Mouse (Mus musculus) forebrain, embryonic 15.5 days (tissue): ENCODE measurements around the gene Plk3. TPM values are rescaled to one million over a fixed set of nuclear protein-coding genes. Genes with fewer than 3 reads are reported as not detected.
A peak's percentile ranks its signal among the peaks of the same experiment; 100 is the strongest.

Experiments used
- ATAC-seq: fragments of 200-750 bp; cut with Nextera tagmentation; replicated peaks from 2 replicates; pipeline ENCODE4 v1.8.0; 2017; ENCODE audit warnings: mild to moderate bottlenecking, moderate TSS enrichment, moderate library complexity
- H3K27ac ChIP-seq: fragments of 300-500 bp; sonication (generic); replicated peaks from 2 replicates; pipeline ENCODE4 v1.5.1; 2015; ENCODE audit warnings: mild to moderate bottlenecking, inconsistent platforms
- H3K27me3 ChIP-seq: fragments of 300-500 bp; sonication (generic); 2 replicates; pipeline ENCODE4 v1.6.1; 2015; ENCODE audit warnings: inconsistent platforms
- H3K36me3 ChIP-seq: fragments of 300-500 bp; sonication (generic); 2 replicates; pipeline ENCODE4 v1.6.1; 2015; ENCODE audit warnings: mild to moderate bottlenecking, inconsistent platforms
- H3K4me1 ChIP-seq: fragments of 300-500 bp; sonication (generic); 2 replicates; pipeline ENCODE4 v1.6.1; 2015; ENCODE audit warnings: inconsistent platforms
- H3K4me2 ChIP-seq: fragments of 300-500 bp; sonication (generic); replicated peaks from 2 replicates; pipeline ENCODE4 v1.6.1; 2015; ENCODE audit warnings: mild to moderate bottlenecking, inconsistent platforms
- H3K4me3 ChIP-seq: fragments of 300-500 bp; sonication (generic); 2 replicates; pipeline ENCODE4 v1.5.1; 2015; ENCODE audit warnings: mild to moderate bottlenecking, inconsistent platforms
- H3K9ac ChIP-seq: fragments of 300-500 bp; sonication (generic); replicated peaks from 2 replicates; pipeline ENCODE4 v1.6.1; 2015; ENCODE audit warnings: mild to moderate bottlenecking, inconsistent platforms
- H3K9me3 ChIP-seq: fragments of 300-500 bp; sonication (generic); 2 replicates; pipeline ENCODE4 v1.6.1; 2016; ENCODE audit warnings: inconsistent platforms
- WGBS: fragments of 180-500 bp; shearing (Covaris S2); methylation state at CpG from one replicate; pipeline ENCODE4 v1.1.7; 2015; ENCODE audit warnings: mixed read lengths; 5-methylcytosine and 5-hydroxymethylcytosine counted together
- microRNA-seq: library from miRNA; unstranded; fragments of <30 nt; microRNA quantifications from one replicate; pipeline ENCODE4, GENCODE M21; 2016
- polyA plus RNA-seq: library from polyadenylated mRNA; unstranded; fragments of >200 nt; fragmentation: Nextera tagmentation; extraction: Ambion mirVana; gene quantifications from 2 replicates; pipeline ENCODE4 v1.2.1, GENCODE M21; 2015

Plk3 gene
- polyA plus RNA-seq, 1 experiment from 2014 or later = 8.8 TPM

GRCm38 (mm10) chr4:117095551-117096452, 38.0 kb downstream of the Plk3 start, which contains the start of gene Ptch2:
Ptch2 (plus strand) TSS chr4:117096075.
- peak within 1 kb of the TSS; percentile 65 for H3K4me3 ChIP-seq
- peaks cover 27% of the 10 kb centered on the region for H3K4me1 ChIP-seq
- peak within 1 kb of the TSS; percentile 87 for H3K4me2 ChIP-seq
- peak within 1 kb of the TSS; percentile 67 for H3K9ac ChIP-seq
- H3K27ac ChIP-seq = peak within 1 kb of the TSS; percentile 41
- no peaks in the 10 kb centered on the region for H3K36me3 ChIP-seq
- WGBS = under 1% methylated on average over 48 of the region's 50 CpGs
- H3K27me3 ChIP-seq = peaks cover 3% of the 10 kb centered on the region; the same call in 1 of the 2 replicates
- no peaks in the 10 kb centered on the region for H3K9me3 ChIP-seq
- ATAC-seq = peak; percentile 79

- Histone ChIP-seq H3K36me3 (no peaks in the 10 kb centered on the region), H3K9ac (no peak overlapping the region), H3K4me1 (peaks cover 27% of the 10 kb centered on the region), H3K9me3 (no peaks in the 10 kb centered on the region), H3K4me2 (no peak overlapping the region), H3K27me3 (peaks cover 3% of the 10 kb centered on the region; the same call in 1 of the 2 replicates), H3K4me3 (no peak overlapping the region), H3K27ac (no peak overlapping the region)
- ATAC-seq = no peak
- WGBS = 81% methylated on average over 3 of the region's 3 CpGs
Observed at GRCm38 (mm10) chr4:117094626-117095361, 39.0 kb downstream of the Plk3 start.

DNA sequence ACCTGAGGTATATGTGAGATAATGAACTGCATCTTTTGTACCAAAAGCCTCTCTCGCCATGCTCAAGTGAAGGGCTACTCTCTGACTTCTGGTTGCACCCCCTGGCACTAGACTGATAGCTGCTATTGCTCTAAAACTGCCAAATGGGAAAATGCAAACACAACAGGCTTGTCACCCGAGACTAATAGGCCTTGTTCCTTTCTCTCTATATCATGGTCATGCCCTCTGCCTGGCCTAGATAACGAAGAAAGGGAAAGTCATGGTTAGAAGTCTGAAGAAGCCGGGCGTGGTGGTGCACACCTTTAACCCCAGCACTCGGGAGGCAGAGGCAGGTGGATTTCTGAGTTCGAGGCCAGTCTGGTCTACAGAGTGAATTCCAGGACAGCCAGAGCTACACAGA, 43.2 kb downstream of the Plk3 start:
- 83% methylated on average over 7 of the region's 7 CpGs for WGBS
- no peak overlapping the region for H3K4me3 ChIP-seq
- no peak overlapping the region for H3K9ac ChIP-seq
- H3K4me1 ChIP-seq = peaks cover 3% of the 10 kb centered on the region
- peaks cover 8% of the 10 kb centered on the region; the same call in 1 of the 2 replicates for H3K36me3 ChIP-seq
- no peak overlapping the region for H3K27ac ChIP-seq
- H3K4me2 ChIP-seq = no peak overlapping the region
- no peak for ATAC-seq
- 0 out of 2 replicates have a peak, but pooled peaks cover 3% of the 10 kb centered on the region for H3K27me3 ChIP-seq
- H3K9me3 ChIP-seq = no peaks in the 10 kb centered on the region

GRCm38 (mm10) chr4:117087948-117088640, 45.7 kb downstream of the Plk3 start:
- H3K4me2 ChIP-seq = no peak overlapping the region
- H3K4me1 ChIP-seq = no peaks in the 10 kb centered on the region
- no peaks in the 10 kb centered on the region for H3K9me3 ChIP-seq
- H3K27ac ChIP-seq = no peak overlapping the region
- WGBS = 80% methylated on average over 7 of the region's 7 CpGs
- no peaks in the 10 kb centered on the region for H3K27me3 ChIP-seq
- H3K9ac ChIP-seq = no peak overlapping the region
- no peak overlapping the region for H3K4me3 ChIP-seq
- no peak for ATAC-seq
- peaks cover 8% of the 10 kb centered on the region; the same call in 1 of the 2 replicates for H3K36me3 ChIP-seq

Small RNAs within 50 kb of the gene (microRNA-seq; reads per million reads assigned to microRNA genes)
- gene Gm22398 = not detected

Other genes starting within 250 kb of the Plk3 start
- gene Urod, start 139.6 kb downstream of the Plk3 start, polyA plus RNA-seq = 72.2 and 76.7 TPM in 2 replicates
- gene Hectd3, start 138.6 kb downstream of the Plk3 start, polyA plus RNA-seq = 25.5 and 28.3 TPM in 2 replicates
- gene Eif2b3, start 114.6 kb downstream of the Plk3 start, polyA plus RNA-seq = 42.8 and 43.0 TPM in 2 replicates
- 3.6 and 3.8 TPM in 2 replicates for gene Ptch2, start 37.9 kb downstream of the Plk3 start, polyA plus RNA-seq
- 4.4 and 4.6 TPM in 2 replicates for gene Btbd19, start 8.2 kb downstream of the Plk3 start, polyA plus RNA-seq
- gene Tctex1d4, start 7.2 kb downstream of the Plk3 start, polyA plus RNA-seq = 0.37 TPM in 1 of 2 replicates, not detected in the other
- 478 and 525 TPM in 2 replicates for gene Rps8, start 22.3 kb upstream of the Plk3 start, polyA plus RNA-seq
- gene Kif2c, start 48.7 kb upstream of the Plk3 start, polyA plus RNA-seq = 35.5 and 39.3 TPM in 2 replicates
- gene Tmem53, start 118.0 kb upstream of the Plk3 start, polyA plus RNA-seq = 4.9 and 6.5 TPM in 2 replicates
- 0.92 and 1.8 TPM in 2 replicates for gene Armh1, start 118.2 kb upstream of the Plk3 start, polyA plus RNA-seq